Mouse (Mus musculus) C2C12 (cell line): ENCODE data around the gene Cpn1.

Source experiments
- CEBPB ChIP-seq: IDR thresholded peaks from one replicate; pipeline ENCODE4 v1.6.1; 2011; ENCODE audit warnings: low read depth, mild to moderate bottlenecking, control low read depth, moderate library complexity
- CTCF ChIP-seq: IDR thresholded peaks from one replicate; pipeline ENCODE4 v1.5.1; 2011; ENCODE audit not compliant: control insufficient read depth, insufficient read depth, insufficient read length
- MAX ChIP-seq: IDR thresholded peaks from one replicate; pipeline ENCODE4 v1.6.1; 2011; ENCODE audit warnings: mild to moderate bottlenecking, control low read depth
- MYOD1 ChIP-seq: IDR thresholded peaks from one replicate; pipeline ENCODE4 v1.6.1; 2011; ENCODE audit warnings: low read depth; ENCODE audit not compliant: control insufficient read depth, insufficient read length
- MYOG ChIP-seq: IDR thresholded peaks from one replicate; pipeline ENCODE4 v1.6.1; 2011; ENCODE audit not compliant: control insufficient read depth, insufficient read length; ENCODE audit errors: extremely low read depth
- USF1 ChIP-seq: IDR thresholded peaks from one replicate; pipeline ENCODE4 v1.6.1; 2011; ENCODE audit warnings: low read depth, mild to moderate bottlenecking, control low read depth, moderate library complexity

DNA sequence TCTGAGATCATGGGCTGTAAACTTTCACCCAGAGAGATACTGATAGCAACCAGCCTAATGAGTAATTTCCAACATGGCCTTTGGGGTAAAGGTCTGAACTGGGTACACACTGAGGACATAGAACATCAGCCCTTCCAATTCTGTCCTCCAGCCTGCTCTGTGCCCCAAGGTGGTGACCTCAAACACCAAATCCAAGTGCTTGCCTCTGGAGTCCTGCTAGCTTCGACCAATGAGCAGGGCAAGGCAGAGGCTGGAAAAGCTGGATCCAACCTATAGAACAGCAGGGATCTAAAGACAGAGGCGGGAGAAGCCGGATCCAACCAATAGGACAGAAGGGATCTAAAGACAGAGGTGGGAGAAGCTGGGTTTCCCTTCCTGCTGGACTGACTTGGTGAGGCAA is 67.5 kb downstream of the Cpn1 start:
- TF ChIP-seq CTCF = no peak
- no peak for TF ChIP-seq MAX
- TF ChIP-seq USF1 = no peak
- no peak for TF ChIP-seq CEBPB
- TF ChIP-seq MYOG = no peak
- no peak for TF ChIP-seq MYOD1
